Mouse (Mus musculus) heart, postnatal 0 days (tissue): ENCODE results near the gene Fgfr2. TPM values are rescaled to one million over a fixed set of nuclear protein-coding genes. Genes with fewer than 3 reads are reported as not detected.
A peak's percentile ranks its signal among the peaks of the same experiment; 100 is the strongest.

Experiments used
- ATAC-seq: fragments of 200-750 bp; cut with Nextera tagmentation; 2 replicates; pipeline ENCODE4 v1.8.0; 2017; ENCODE audit warnings: low read depth, moderate number of reproducible peaks, moderate library complexity; ENCODE audit not compliant: insufficient read depth
- DNase-seq: peaks from one replicate; pipeline ENCODE4 v3.0.0-alpha.2; 2016; ENCODE audit warnings: low spot score
- H3K27ac ChIP-seq: fragments of 300-500 bp; sonication (generic); 2 replicates; pipeline ENCODE4 v1.5.1; 2014; ENCODE audit warnings: low read depth, mild to moderate bottlenecking
- H3K27me3 ChIP-seq: fragments of 300-500 bp; sonication (generic); 2 replicates; pipeline ENCODE4 v1.6.1; 2014; ENCODE audit warnings: low read length, mixed read lengths; ENCODE audit not compliant: control insufficient read depth, insufficient read depth
- H3K36me3 ChIP-seq: fragments of 300-500 bp; sonication (generic); replicated peaks from 2 replicates; pipeline ENCODE4 v1.6.1; 2014; ENCODE audit warnings: low read length, mixed read lengths; ENCODE audit not compliant: control insufficient read depth, insufficient read depth
- H3K4me1 ChIP-seq: fragments of 300-500 bp; sonication (generic); 2 replicates; pipeline ENCODE4 v1.6.1; 2014; ENCODE audit warnings: antibody characterized with exemption; ENCODE audit not compliant: control insufficient read depth, insufficient read depth
- H3K4me2 ChIP-seq: fragments of 300-500 bp; sonication (generic); 2 replicates; pipeline ENCODE4 v1.6.1; 2014; ENCODE audit warnings: low read depth, mild to moderate bottlenecking, low read length, moderate library complexity
- H3K4me3 ChIP-seq: fragments of 300-500 bp; sonication (generic); 2 replicates; pipeline ENCODE4 v1.5.1; 2014; ENCODE audit warnings: low read depth, low read length
- H3K9ac ChIP-seq: fragments of 300-500 bp; sonication (generic); replicated peaks from 2 replicates; pipeline ENCODE4 v1.6.1; 2014; ENCODE audit warnings: low read depth, low read length, mixed read lengths
- H3K9me3 ChIP-seq: fragments of 300-500 bp; sonication (generic); replicated peaks from 2 replicates; pipeline ENCODE4 v1.6.1; 2016; ENCODE audit warnings: low read length; ENCODE audit not compliant: control insufficient read depth
- CTCF ChIP-seq: IDR thresholded peaks from 2 replicates; pipeline ENCODE4 v1.5.1; 2016; ENCODE audit warnings: antibody characterized with exemption, control low read depth, low read depth
- EP300 ChIP-seq: IDR thresholded peaks from 2 replicates; pipeline ENCODE4 v1.6.1; 2016; ENCODE audit warnings: antibody characterized with exemption, low read depth
- WGBS: fragments of 180-500 bp; shearing (Covaris S2); extraction: QIAGEN DNeasy Blood & Tissue Kit; methylation state at CpG from one replicate; pipeline ENCODE4 v1.1.7; 2014; 5-methylcytosine and 5-hydroxymethylcytosine counted together
- polyA plus RNA-seq: library from polyadenylated mRNA; unstranded; fragments of >200 nt; fragmentation: Nextera tagmentation; extraction: Ambion mirVana; gene quantifications from 2 replicates; pipeline ENCODE4 v1.2.1, GENCODE M21; 2015
- total RNA-seq: library from RNA; depleted of rRNA; stranded (reverse); fragments of >200 nt; gene quantifications from 2 replicates; pipeline ENCODE4 v1.2.3, GENCODE M21; 2014; ENCODE audit warnings: low replicate concordance

Gene Fgfr2
- total and polyA plus RNA-seq, 2 experiments from 2014 or later, result 3.8 to 11.5 TPM

- TF ChIP-seq CTCF, result no peak
- TF ChIP-seq EP300, result no peak
- Histone ChIP-seq H3K4me2 (no peak overlapping the region), H3K9me3 (no peaks in the 10 kb centered on the region), H3K4me1 (peaks cover 23% of the 10 kb centered on the region), H3K27me3 (peaks cover 98% of the 10 kb centered on the region), H3K27ac (no peak overlapping the region), H3K4me3 (no peak overlapping the region), H3K36me3 (no peaks in the 10 kb centered on the region), H3K9ac (no peak overlapping the region)
- 5% methylated on average over 2 of the region's 2 CpGs for WGBS
- DNase-seq (no peak), ATAC-seq (no peak)
Observed at GRCm38 (mm10) chr7:131546423-131546822, 1576.7 kb downstream of the Fgfr2 start.

GRCm38 (mm10) chr7:131545701-131546385 lies 1577.3 kb downstream of the Fgfr2 start:
- Histone ChIP-seq H3K27me3 (peaks cover 98% of the 10 kb centered on the region), H3K4me2 (no peak overlapping the region), H3K9ac (no peak overlapping the region), H3K9me3 (no peaks in the 10 kb centered on the region), H3K36me3 (no peaks in the 10 kb centered on the region), H3K4me3 (no peak overlapping the region), H3K4me1 (peaks cover 23% of the 10 kb centered on the region), H3K27ac (no peak overlapping the region)
- DNase-seq, result no peak
- WGBS, result 4% methylated on average over 13 of the region's 13 CpGs
- ATAC-seq, result no peak
- TF ChIP-seq CTCF, result no peak
- no peak for TF ChIP-seq EP300

- WGBS, result 3% methylated on average over 5 of the region's 5 CpGs
- no peaks in the 10 kb centered on the region for H3K9me3 ChIP-seq
- H3K4me2 ChIP-seq, result no peak overlapping the region
Observed at GRCm38 (mm10) chr7:131544871-131545270, 1578.3 kb downstream of the Fgfr2 start.

GRCm38 (mm10) chr7:131543623-131544481 lies 1579.3 kb downstream of the Fgfr2 start:
- H3K9me3 ChIP-seq, result no peaks in the 10 kb centered on the region
- peak overlapping the region; percentile 45 for H3K4me3 ChIP-seq
- ATAC-seq (no peak), DNase-seq (no peak)
- H3K4me2 ChIP-seq, result peak overlapping the region; percentile 67
- no peak overlapping the region for H3K9ac ChIP-seq
- peaks cover 23% of the 10 kb centered on the region for H3K4me1 ChIP-seq
- H3K27me3 ChIP-seq, result peaks cover 99% of the 10 kb centered on the region
- under 1% methylated on average over 74 of the region's 75 CpGs for WGBS
- no peak overlapping the region for H3K27ac ChIP-seq
- no peak for TF ChIP-seq EP300
- no peak for TF ChIP-seq CTCF
- no peaks in the 10 kb centered on the region for H3K36me3 ChIP-seq

More at GRCm38 (mm10) chr7:131544871-131545270, 1578.3 kb downstream of the Fgfr2 start:
- no peak overlapping the region for H3K9ac ChIP-seq
- no peak overlapping the region for H3K4me3 ChIP-seq
- TF ChIP-seq CTCF (no peak), EP300 (no peak)
- DNase-seq (no peak), ATAC-seq (no peak)
- H3K36me3 ChIP-seq, result no peaks in the 10 kb centered on the region
- H3K27ac ChIP-seq, result no peak overlapping the region
- H3K4me1 ChIP-seq, result peaks cover 23% of the 10 kb centered on the region
- H3K27me3 ChIP-seq, result peaks cover 98% of the 10 kb centered on the region

GRCm38 (mm10) chr7:131542872-131543622 lies 1580.1 kb downstream of the Fgfr2 start:
- no peaks in the 10 kb centered on the region for H3K36me3 ChIP-seq
- H3K4me3 ChIP-seq, result peak overlapping the region; percentile 45
- H3K9ac ChIP-seq, result no peak overlapping the region
- peaks cover 99% of the 10 kb centered on the region for H3K27me3 ChIP-seq
- ATAC-seq (no peak), DNase-seq (no peak)
- under 1% methylated on average over 56 of the region's 71 CpGs for WGBS
- peak overlapping the region; percentile 67 for H3K4me2 ChIP-seq
- H3K9me3 ChIP-seq, result no peaks in the 10 kb centered on the region
- peaks cover 23% of the 10 kb centered on the region for H3K4me1 ChIP-seq
- TF ChIP-seq CTCF (no peak), EP300 (no peak)
- H3K27ac ChIP-seq, result no peak overlapping the region
